Mouse (Mus musculus): ENCODE data around the gene Rpl18.
A peak's percentile ranks its signal among the peaks of the same experiment; 100 is the strongest.

The Rpl18 gene

GRCm38 (mm10) chr7:45701072-45701471 lies 14.2 kb upstream of the Rpl18 start:
- DNase-seq, result no peak

GRCm38 (mm10) chr7:45701607-45702006 lies 13.7 kb upstream of the Rpl18 start:
- DNase-seq, result no peak

GRCm38 (mm10) chr7:45702316-45702715 lies 12.9 kb upstream of the Rpl18 start:
- no peak for DNase-seq

GRCm38 (mm10) chr7:45702809-45703520 lies 12.3 kb upstream of the Rpl18 start:
- no peak for DNase-seq

- no peak for DNase-seq
These were observed 11.7 kb upstream of the Rpl18 start for GRCm38 (mm10) chr7:45703521-45704033.

- DNase-seq, result peak; percentile 83
These were observed 11.2 kb upstream of the Rpl18 start for GRCm38 (mm10) chr7:45704046-45704559.

- peak; percentile 100 for DNase-seq
These were observed 10.4 kb upstream of the Rpl18 start, which contains the start of gene Dbp for GRCm38 (mm10) chr7:45704730-45705442. Gene Dbp (plus strand): TSS chr7:45705088.

- no peak for DNase-seq
These were observed 9.8 kb upstream of the Rpl18 start for GRCm38 (mm10) chr7:45705443-45705864.

GRCm38 (mm10) chr7:45705873-45706281 lies 9.4 kb upstream of the Rpl18 start:
- peak; percentile 95 for DNase-seq

- DNase-seq, result peak; percentile 88
These were observed 8.5 kb upstream of the Rpl18 start for GRCm38 (mm10) chr7:45706721-45707241.

GRCm38 (mm10) chr7:45707375-45707967 lies 7.8 kb upstream of the Rpl18 start:
- peak; percentile 99 for DNase-seq

- no peak for DNase-seq
These were observed 7.0 kb upstream of the Rpl18 start for GRCm38 (mm10) chr7:45708221-45708761.

GRCm38 (mm10) chr7:45709036-45709435 lies 6.2 kb upstream of the Rpl18 start:
- DNase-seq, result no peak

GRCm38 (mm10) chr7:45709677-45710355 lies 5.4 kb upstream of the Rpl18 start:
- DNase-seq, result no peak

GRCm38 (mm10) chr7:45710477-45711191 lies 4.6 kb upstream of the Rpl18 start:
- DNase-seq, result no peak

GRCm38 (mm10) chr7:45711316-45712021 lies 3.8 kb upstream of the Rpl18 start:
- no peak for DNase-seq

GRCm38 (mm10) chr7:45712022-45712757 lies 3.1 kb upstream of the Rpl18 start:
- DNase-seq, result peak; percentile 93

GRCm38 (mm10) chr7:45713396-45713795 lies 1.9 kb upstream of the Rpl18 start:
- no peak for DNase-seq

- DNase-seq, result no peak
These were observed 1.3 kb upstream of the Rpl18 start for GRCm38 (mm10) chr7:45713881-45714520.

Data from lung, postnatal 36 days (tissue).